Mouse (Mus musculus) adrenal gland, postnatal 14 days (tissue): ENCODE data around the gene Gm20388. TPM values are rescaled to one million over a fixed set of nuclear protein-coding genes. Genes with fewer than 3 reads are reported as not detected.

Source experiments
- DNase-seq: peaks from one replicate; pipeline ENCODE4 v3.0.0; 2021; ENCODE audit warnings: mixed read lengths
- total RNA-seq: library from RNA; stranded (reverse); gene quantifications from 2 replicates; pipeline ENCODE4 v1.2.3, GENCODE M21; 2021

Gene Gm20388
- total RNA-seq, 1 experiment from 2014 or later, result 17.6 TPM

DNA sequence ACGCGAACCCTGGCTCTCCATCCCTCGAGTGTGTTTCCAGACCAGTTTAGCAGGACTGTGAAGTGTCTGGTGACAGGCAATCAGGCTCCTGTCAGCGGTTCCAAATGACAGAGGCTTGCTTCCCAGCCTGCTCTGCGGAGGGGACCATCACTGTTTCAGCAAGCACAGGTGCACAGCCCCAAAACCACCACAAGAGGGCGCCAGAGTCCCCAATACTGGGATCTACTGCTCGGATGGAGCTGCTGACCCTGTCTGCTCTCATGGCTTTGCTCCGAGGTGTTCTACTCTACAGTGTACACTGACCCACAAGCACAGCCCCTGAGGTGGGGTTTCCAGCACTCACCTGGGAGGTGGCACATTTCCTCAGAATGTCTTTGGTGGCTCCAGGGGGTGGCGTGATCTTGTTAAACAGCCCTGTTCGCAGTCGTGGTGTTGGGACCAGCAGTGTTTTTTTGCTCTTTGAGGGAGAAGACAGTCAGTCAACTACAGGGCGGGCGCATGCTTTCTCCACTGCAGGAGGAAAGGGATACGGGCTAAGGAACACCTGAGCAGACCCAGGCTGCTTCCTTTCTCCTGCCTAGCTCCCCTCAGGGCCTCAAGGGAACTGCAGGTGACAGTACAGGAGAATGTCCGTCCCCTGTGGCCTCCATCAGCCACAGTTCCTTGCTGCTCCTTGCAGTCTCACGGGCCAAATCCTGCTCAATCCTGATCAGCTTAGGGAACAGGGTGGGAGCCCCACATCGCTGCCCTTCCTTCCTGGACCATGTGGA, 1193.6 kb downstream of the Gm20388 start:
- DNase-seq, result peak; percentile 89

DNA sequence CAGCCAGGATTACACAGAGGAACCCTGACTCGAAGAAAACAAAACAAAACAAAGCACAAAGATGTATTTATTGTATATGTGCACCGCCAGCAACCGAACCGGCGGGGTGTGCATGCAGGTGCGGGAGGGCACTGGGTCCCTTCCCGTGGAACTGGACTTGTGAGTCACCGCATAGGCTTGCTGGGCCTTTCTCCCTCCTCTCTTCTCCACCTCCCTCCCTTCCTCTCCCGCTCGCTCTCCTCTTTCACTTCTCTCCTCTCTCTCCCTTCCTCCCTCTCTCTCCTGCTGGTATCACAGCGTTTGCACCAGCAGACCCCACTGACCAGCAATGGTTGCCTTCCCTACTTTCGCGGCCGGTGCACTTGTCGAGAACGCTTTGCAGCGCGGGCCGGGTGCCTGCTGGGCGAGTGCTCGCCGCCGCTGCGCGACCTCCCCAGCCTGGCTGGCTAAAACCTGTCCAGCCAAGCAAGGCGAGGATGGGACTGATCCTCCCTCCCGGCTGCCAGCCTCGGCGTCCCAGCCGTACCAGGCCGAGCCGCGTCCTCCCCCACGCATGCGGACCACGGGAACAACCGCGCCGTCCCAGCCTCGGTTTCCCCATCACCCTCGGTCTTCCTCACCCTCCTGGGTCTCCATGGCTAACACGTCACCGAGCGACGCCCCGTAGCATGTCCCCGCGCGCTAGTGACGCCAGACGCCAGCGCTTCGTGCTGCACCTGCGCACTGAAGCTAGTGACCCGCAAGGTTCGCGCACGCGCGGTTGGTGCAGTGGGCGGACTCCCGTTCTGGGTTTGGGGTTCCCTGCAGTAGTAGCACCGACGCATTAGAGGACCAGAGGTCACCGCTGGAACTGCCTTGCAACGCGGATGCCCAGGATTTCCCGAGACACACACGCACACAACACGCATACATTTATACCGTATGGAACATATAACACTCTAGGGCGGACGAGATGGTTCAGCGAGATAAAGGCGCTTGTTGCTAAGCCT, 1197.3 kb downstream of the Gm20388 start, which contains the start of gene Mthfsd:
TSS of gene Mthfsd (minus strand) at position 725 of the 989 bp plus-strand sequence.
- DNase-seq, result peak; percentile 100

DNA sequence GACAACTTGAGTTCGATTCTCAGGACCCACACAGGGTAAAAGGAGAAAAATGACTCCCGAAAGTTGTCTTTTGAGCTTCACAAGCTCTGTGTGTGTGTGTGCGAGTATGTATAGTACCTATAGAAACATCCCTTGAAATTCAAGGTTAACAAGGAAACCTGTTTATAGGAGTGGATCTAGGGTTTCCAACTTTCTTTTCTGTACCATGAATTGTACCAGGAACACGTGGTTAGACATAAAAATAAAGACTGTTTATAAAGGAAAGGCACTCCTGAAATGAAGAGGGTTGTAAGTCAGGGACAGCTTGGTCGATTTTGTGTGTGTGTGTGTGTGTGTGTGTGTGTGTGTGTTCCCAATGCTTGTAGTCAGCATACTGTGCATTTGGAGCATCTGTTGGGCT, 1198.0 kb downstream of the Gm20388 start:
- no peak for DNase-seq

DNA sequence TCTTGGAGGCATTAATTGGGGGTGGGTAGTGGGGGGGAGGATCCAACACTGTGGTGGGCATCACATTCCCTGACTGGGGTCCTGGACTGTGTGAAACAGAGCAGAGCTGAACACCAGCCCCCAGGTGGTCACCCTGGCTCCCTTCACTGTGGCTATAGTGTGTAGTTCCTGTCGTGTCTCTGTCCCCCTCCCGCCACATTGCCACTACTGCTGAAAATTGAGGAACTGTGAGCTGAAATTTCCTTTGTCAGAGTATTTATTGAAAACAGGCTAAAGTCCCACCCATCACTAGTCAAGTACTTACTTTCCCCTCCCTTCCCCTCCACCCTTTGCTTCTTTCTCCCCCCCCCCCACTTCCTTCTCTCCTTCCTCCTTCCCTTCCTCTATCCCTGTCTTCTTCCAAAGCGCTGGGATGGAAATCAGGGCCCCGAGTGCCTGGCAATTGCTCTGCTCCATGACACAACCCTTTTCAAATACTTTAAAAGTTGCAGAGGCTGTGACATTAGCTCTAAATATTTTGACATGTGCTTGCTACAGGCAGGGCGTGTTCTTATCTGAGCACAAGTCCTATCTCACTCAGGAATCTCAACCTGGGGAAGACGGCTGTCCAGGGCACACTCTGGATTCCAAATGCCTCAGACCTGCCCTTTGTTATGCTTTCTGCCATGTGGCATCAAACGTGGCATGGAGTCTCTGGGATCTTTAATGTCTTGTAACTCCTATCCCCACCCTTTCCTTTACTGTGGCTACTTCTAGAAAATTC, 1200.7 kb downstream of the Gm20388 start:
- no peak for DNase-seq

DNA sequence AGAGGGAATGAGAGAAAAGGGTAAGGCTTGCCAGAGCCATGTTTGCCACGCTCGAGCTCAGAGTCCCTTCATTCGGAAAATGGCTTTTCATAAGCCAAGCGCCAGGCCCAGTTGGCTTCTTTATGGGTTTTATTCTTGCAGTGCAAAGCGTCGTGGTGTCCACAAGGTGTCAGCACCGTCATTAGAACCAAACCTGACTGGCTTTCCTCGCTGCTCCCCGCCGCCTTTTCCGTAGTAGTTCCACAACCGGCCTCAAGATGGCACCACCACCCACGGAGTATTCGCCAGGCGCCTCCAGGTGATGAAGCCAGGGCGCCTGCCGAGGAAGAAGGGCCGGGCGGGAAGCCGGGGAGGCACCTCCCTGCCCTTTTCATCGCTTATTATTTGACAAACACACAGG, 1202.6 kb downstream of the Gm20388 start:
- peak; percentile 95 for DNase-seq

DNA sequence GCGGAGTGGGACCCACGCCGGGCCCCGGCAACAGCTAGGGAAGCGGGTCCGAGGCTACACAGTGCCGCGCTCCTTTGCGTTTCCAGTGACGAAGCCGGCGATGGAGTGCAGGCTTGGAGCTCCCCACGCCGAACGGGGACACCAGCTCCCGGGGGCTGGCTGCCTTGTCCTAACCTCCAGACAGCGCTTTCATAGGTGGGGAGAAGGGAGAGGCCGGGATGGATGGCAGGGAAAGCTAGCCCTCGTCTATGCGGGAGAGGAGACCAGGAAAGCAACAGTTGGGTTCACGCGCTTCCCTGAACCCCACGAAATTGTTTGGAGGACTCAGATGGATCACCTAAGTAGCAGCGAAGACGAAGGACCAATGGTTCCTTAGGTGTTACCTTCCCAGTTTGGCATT, 1204.5 kb downstream of the Gm20388 start:
- DNase-seq, result no peak

DNA sequence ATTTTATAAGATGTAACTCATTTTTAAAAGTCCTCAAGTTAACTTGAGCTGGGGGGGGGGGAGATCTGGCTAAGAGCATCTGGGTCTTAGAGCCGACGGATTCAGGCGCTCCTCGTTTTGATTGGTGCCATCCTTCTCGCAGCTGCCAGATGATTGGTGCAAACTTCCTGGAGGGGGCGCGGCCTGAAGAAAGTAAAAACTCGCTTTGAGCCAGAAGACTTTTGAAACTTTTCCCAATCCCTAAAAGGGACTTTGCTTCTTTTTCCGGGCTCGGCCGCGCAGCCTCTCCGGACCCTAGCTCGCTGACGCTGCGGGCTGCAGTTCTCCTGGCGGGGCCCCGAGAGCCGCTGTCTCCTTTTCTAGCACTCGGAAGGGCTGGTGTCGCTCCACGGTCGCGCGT, 1205.3 kb downstream of the Gm20388 start, which contains the start of gene Foxc2:
TSS of gene Foxc2 (plus strand) at position 224 of the 400 bp plus-strand sequence.
- DNase-seq, result peak; percentile 89

DNA sequence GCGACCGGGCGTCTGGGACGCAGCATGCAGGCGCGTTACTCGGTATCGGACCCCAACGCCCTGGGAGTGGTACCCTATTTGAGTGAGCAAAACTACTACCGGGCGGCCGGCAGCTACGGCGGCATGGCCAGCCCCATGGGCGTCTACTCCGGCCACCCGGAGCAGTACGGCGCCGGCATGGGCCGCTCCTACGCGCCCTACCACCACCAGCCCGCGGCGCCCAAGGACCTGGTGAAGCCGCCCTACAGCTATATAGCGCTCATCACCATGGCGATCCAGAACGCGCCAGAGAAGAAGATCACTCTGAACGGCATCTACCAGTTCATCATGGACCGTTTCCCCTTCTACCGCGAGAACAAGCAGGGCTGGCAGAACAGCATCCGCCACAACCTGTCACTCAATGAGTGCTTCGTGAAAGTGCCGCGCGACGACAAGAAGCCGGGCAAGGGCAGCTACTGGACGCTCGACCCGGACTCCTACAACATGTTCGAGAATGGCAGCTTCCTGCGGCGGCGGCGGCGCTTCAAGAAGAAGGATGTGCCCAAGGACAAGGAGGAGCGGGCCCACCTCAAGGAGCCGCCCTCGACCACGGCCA, 1206.0 kb downstream of the Gm20388 start:
- no peak for DNase-seq

DNA sequence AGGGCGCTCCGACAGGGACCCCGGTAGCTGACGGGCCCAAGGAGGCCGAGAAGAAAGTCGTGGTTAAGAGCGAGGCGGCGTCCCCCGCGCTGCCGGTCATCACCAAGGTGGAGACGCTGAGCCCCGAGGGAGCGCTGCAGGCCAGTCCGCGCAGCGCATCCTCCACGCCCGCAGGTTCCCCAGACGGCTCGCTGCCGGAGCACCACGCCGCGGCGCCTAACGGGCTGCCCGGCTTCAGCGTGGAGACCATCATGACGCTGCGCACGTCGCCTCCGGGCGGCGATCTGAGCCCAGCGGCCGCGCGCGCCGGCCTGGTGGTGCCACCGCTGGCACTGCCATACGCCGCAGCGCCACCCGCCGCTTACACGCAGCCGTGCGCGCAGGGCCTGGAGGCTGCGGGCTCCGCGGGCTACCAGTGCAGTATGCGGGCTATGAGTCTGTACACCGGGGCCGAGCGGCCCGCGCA, 1206.6 kb downstream of the Gm20388 start:
- DNase-seq, result no peak

DNA sequence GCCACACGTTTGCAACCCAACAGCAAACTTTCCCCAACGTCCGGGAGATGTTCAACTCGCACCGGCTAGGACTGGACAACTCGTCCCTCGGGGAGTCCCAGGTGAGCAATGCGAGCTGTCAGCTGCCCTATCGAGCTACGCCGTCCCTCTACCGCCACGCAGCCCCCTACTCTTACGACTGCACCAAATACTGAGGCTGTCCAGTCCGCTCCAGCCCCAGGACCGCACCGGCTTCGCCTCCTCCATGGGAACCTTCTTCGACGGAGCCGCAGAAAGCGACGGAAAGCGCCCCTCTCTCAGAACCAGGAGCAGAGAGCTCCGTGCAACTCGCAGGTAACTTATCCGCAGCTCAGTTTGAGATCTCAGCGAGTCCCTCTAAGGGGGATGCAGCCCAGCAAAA, 1207.3 kb downstream of the Gm20388 start:
- DNase-seq, result no peak

DNA sequence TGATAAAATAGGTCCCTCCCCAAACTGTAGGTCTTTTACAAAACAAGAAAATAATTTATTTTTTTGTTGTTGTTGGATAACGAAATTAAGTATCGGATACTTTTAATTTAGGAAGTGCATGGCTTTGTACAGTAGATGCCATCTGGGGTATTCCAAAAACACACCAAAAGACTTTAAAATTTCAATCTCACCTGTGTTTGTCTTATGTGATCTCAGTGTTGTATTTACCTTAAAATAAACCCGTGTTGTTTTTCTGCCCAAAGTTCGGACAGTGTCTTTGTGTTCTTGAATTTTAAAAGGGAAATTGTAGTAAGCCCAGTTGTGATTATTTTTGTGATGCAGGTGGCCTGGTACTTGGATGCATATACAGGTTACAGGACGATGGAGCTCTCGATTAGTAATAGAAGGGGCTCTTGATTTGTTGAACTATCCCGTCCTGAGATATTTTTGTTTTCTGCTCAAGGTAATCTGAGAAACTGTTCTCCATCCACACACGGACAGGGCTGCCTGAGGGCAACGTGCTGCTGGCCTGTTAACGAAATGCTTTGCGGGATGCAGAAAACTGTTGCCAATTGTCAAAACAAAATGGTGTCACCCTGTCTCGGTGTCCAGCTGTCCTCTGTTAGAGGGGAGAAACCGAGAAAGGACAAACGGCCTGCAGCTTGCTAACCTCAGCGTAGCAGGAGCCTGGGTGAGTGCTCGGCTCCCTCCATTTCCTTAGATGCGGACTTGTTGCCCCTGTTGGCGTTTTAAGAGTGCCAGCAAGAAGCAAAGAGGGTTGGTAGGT, 1208.2 kb downstream of the Gm20388 start:
- no peak for DNase-seq

DNA sequence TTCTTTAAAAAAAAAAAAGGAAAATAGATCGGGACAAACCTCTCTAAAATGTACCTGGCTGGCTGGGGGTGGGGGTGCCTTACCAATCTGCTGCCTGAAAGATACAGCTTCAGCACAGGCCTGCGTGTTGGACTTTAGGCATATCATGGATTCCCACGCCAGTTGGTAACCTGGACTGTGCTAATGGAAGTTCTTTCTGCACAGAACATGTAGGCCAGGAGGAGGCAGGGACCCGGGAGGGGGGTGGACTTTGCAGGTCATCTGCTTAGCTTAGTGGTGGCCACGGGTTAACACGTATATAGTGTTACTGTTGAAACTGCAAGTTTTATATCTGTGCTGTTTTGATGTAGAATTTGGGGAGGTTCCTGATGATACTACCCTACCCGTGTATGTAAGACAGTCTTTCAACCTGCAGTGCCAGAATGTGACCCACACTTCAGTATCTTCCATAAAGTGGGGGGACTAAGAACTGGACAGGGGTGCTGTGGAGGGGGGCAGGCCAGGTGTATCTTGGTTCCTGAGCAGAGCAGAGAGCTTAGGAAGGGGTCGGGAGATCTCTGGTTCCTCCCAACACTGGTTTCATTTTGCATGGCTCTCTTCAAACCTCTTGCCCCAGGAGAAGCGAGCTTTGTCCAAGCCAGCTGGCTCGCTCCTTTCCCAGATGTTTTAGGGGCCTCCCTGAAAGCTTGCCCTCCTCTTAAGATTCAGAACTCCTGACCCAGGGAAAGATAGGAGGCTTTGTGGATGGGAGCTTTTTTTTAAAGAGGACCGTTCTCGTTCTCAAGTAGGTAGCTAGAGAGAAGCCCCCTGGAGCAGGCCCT, 1209.2 kb downstream of the Gm20388 start:
- no peak for DNase-seq

DNA sequence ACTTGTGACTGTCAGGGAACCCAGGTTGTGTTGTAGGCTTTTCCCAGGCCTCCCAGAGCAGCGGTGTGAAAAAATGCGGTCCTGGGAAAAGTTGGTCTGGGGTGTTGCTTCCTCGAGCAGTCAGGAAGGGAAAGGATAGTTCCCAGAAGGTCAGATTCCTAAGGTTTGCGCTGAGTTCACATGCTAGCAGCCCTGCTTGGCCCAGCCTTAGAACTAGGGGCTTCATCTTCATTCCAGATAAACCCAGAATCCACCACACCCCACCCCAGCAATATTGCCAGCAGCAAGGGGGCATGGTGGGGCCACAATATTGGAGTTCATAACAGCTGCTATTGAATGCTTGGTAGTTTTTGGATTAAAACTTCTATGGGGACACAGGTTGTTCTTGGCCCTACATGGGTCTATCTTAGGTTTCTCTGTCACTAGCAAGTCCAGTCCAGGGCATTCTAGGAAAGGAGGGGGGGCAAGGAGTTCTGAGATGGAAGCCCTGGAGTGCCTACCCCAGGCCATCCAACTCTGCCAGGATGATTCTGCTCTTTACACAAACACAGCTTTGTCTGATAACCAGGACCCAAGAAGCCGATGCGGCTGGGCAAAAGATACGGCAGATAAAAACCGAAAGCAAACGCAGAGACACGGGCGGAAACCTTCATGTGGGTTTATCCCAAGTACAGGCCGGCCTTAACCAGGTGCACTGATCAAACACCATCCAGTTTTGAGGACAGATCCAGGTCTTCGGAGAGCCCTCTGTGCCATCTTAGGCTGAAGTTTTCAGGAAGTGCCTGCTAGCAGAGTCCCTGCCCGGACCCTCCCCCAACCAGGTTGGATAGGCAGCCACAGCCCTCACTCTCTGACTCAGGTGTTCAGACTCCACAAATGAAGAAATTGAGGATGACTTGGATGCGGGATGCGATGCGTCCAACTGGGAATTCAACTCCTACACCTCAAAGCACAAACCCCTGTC, 1210.1 kb downstream of the Gm20388 start:
- no peak for DNase-seq

DNA sequence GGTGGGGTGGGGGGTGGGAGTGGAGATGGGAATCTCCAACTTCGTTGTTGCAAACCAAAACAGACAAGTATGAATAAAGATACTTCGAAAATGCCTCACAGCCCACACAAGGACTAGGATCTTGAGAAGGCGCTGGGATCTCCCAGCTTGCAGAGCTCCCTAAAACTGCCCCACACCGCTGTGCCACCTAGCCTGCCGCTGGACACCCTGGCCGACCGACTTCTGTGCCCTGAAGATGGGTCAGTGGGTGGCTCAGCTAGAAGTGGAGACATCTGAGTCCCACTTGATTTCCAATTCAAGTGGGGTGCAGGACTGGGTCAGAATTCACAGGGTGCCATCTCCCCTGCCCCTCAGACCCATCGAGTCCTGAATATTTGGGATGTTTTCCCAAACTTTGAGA, 1211.1 kb downstream of the Gm20388 start:
- DNase-seq, result no peak

DNA sequence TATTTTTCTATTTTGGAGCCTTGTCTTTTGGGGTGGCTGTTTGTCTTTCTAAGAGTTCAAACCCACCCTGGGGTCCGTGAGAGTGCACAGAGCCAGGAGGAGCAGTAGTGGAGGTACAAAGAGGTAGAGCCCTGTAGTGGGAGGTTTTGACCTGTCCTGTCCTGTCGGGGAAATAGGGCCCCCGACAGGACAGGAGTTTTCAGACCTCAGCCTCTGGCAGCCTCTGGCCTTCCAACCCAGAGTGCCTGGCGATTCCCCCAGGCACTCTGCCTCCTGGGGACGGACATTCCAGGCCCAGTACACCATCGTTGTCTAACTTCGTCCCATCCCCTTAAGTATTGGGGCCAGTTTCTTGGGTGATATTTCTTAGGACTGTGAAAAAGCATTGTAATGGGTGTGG, 1211.7 kb downstream of the Gm20388 start:
- no peak for DNase-seq

DNA sequence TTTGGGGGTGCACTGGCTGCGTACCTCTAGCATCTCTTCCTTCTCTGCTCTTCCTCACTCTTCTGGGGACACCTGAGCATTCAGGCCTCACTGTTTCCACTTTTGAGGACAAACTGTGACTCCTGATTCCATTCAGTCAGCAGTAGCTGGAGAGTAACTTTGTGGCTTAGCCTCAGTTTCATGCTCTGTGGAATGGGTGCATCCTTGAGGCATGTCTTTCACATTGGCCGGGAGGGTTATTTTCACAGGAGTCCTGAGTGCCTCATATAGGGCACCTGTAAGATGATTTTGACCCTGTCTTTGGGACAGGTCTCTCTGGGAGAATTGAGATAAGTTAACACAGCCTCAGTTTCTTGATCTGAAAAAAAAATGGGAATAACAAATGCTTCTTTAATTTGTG, 1212.5 kb downstream of the Gm20388 start:
- no peak for DNase-seq

DNA sequence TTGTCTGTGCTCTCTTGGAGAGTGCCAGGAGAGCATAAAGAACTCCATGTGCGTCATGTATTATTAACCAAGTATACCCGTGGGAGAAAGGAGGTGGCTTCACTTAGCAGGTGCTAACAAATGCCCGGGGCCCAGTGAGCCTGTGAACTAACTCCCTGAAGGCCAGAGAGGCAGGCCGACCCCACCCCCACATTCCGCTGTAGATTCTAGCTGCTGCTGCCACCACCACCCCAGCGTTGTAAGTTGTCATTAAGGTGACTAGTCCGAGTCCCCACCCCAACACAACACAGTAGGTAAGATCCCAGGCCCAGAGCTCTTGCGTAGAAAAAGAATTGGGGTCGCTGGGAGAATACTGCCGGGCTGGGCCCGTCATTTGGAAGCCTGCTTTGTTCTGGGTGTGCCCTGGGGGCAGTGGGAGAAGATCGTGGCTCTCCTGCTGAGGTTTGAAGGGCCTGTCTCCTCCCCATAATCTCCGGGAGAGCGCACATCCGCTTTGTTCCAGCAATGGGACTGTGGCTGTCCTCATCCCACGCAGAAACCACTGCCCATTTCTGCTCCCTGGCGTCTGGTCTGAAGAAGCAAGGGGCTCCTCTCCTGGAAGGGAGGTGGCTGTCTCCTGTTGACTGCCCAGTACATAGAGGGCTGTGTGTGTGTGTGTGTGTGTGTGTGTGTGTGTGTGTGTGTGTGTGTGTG, 1214.1 kb downstream of the Gm20388 start:
- DNase-seq, result no peak

DNA sequence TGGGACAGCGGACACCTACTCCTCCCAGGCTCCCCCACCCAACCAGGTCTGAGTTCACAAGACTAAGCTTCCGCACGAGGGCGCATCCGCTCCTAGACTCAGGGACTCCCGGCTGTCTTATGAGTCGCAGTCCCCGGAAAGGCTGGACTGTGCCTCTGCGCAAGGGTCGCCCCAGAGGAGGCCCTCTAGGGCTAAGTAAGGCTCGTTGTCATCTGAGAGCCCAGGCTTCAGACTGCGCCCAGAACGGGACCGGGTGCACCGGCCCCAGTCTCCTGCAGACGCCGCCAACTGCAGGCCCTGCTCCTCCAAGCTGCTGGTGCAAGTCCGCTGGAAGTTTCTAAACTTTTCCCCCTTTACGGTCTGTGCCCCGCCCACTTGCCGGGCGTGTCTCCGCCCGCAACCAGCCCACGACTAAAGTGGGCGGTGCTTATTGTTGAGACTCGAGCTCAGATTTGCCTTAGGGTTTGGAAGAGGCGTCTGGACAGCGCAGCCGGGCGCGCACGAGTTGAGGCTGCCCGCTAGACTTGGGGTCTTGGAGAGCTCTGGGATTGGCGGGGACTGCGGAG, 1214.8 kb downstream of the Gm20388 start:
- DNase-seq, result peak; percentile 82
